Mouse (Mus musculus) neural tube, embryonic 10.5 days (tissue): ENCODE measurements around the gene Rarres1.
A peak's percentile ranks its signal among the peaks of the same experiment; 100 is the strongest.

Experiments used
- DNase-seq: peaks from one replicate; pipeline ENCODE4 v3.0.0-alpha.2; 2017; ENCODE audit warnings: low spot score; ENCODE audit errors: extremely low spot score

Rarres1 gene

DNA sequence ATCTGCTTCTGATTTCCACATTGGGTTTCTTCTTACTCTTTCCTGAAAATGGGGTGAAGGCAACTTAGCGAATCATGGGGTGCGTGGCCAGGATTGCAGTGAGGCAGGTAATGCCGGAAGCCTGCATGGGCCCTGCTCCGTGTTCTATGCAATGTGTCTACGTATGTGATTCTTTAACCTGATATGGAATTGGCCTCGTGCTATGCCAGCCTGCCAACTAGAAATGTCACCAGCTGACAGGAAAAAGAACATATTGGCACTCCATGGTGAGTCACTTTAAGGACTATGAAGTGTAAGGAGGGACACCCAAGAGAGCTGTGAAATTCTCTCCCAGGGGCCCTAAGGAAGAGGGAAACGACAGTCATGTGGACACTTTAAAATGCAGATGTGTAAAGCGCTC lies 22.2 kb downstream of the Rarres1 start:
- no peak for DNase-seq

DNA sequence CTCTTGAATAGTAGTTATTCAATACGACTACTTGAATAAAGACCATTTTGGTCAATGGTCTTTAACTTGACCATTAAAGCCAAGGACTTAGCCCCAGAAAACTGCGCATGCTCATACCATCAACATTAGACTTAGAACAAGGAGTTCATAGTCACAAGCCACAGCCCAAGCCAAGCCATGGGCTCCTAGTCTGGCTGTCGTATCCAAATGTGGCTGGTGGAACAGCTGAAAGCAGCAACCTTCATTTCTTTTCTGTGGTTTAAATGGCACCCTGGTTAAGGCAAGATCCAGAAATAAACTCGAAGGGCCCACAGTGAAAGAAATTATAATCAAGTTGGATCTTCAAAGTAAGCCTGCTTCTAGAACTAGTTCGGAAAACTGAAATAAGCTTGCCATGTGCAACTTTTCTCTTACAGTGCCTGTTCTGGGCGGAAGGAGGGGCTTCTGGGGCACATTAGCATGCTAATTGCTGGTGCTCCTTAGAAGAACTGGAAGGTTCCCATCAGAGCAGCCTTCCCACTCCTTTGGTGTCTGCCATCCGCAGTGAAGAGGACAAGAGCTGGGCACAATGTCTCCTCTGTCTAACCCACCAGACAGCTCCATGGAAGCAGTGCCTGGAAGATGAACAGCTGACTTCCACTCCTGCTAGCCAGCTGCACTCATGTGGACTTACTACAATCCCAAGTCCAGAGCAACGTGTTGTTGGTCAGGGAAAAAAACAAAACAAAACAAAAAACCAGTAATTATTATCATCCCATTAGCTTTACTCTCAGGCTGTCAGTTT lies 23.0 kb downstream of the Rarres1 start:
- no peak for DNase-seq

DNA sequence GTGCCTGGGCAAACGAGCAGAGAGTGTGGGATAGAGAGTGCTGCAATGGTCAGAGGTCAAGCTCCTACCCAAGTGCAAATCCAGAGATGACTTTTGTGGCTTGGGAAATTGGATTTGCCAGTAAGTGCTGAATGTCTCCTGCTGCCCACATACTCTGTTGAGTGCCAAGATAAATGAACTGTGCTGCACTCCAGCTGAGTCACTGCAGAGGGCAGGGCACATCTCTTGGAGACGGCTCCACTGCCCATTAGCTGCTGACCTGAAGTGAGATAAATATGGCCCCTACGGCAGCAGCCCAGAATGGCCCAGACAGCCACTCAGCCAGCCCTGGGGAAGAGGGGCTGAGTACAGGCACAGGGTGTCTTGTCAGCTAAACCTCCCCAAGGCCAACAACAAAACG lies 25.2 kb downstream of the Rarres1 start:
- DNase-seq = no peak

DNA sequence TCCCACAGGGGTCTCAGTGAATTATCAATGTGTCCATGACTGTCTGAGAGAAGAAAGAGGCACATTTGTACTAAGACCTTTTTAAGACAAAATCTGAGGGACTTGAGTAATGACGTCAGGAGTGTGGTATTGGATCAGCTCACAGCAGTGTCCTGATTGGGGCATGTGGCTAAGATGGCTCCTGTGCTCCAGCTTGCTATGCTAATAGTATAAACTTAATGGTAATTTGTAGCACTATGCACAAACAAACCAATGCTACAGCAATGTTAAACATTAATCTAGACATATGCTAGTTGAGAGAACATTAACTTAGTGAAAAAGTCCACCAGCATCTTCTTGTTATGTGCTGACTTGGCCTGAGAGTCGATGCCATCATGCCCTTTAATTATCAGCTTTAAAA lies 30.1 kb downstream of the Rarres1 start:
- no peak for DNase-seq

DNA sequence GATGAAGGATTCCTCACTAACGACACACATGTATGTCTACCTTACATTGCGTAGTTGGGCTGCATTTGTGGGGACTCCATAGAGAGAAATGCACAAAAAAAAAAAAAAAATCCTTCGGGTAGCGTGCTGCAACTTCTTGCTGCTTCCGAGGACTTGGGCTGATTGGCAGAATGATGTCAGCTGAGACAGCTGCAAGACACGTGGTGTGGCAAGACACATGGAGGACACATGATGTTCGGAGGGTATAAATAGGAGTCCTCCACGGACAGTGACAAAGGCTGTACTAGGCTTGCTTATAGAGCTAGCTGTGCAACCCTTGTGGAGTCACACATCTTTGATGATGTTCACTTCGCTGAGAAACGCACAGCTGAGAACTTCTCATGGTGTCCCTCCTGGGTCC lies 32.9 kb downstream of the Rarres1 start:
- no peak for DNase-seq

DNA sequence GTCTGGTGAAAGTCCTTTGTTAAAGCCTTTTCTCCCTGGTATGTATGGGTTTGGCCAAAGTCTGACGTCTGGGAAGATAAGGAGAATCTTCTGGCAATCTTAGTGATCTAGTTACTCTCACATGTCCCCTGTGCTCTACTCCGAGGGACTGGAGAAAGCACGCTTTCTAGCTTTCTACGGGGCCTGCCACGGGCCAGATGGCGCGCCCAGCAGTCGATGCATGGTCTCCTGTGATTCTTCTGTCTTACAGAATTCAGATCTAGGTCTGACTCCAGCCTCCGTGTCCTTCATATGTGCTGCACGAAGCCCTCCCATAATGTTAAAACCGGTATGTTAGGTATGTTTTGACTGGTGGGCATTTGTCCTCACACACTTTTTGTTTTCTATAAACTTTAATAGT lies 35.5 kb downstream of the Rarres1 start:
- no peak for DNase-seq

DNA sequence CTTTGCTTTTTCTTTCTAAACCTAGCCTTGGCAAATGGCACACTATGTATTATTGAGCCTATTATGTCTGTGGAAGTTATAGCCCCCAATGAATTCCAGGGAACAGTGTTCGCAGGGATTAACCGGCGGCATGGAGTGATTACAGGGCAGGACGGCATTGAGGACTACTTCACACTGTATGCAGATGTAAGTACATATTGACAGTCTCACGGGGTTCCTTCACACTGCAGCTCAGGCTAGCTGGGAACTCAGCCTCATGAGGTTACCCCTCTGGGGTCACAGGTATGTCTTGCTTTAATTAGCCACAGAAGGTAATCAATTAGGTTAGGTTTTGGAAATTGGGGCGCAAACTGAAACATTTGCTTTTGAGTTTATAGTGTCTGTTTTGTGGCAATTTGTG lies 41.9 kb downstream of the Rarres1 start:
- DNase-seq = no peak

DNA sequence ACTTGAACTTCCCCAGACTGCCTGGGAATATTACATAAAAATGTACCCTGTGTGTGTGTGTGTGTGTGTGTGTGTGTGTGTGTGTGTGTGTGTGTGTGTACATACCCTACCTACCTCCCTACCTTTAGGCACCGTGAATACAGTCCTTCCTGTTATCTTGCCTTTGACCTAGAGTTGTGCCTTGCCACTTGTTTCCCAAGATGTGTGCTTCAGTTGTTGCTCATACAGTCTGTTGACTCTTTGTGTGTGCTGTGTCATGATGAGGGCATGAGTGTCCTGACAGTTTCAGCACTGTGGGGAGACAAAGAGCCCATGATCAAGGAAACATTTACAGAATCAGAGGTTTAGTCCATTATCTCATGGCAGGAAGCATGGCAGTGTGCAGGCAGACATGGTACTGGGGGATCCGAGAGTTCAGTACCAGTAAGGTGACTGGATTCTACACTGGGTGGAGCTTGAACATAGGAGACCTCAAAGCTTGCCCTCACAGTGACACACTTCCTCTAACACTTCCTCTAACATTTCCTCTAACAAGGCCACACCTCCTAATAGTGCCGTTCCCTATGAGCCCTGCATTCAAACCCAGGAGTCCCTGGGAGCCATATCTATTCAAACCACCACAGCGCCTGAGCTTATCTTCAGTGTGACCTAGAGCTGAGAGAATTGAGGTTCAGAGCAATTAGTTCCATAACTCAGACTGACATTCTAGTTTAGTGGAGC lies 43.8 kb downstream of the Rarres1 start:
- DNase-seq = no peak

DNA sequence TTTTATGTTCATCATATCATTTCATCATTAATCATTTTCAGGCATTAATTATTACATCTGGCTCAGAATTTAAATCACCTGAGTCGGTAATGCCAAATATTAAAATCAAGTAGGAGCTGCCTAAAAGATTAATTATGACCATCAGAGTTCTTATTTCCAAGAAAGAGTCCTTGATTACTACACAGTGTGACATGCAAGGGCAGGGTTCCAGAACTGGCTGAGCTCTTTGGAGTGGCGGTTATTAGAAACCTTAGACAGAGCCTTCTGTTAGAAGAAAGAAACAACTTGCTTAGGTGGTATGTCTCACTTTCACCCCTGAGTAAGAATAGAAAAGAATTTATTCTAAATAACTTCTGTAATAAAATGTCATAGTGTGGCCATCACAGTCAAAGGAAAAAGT lies 48.0 kb downstream of the Rarres1 start:
- DNase-seq = no peak

DNA sequence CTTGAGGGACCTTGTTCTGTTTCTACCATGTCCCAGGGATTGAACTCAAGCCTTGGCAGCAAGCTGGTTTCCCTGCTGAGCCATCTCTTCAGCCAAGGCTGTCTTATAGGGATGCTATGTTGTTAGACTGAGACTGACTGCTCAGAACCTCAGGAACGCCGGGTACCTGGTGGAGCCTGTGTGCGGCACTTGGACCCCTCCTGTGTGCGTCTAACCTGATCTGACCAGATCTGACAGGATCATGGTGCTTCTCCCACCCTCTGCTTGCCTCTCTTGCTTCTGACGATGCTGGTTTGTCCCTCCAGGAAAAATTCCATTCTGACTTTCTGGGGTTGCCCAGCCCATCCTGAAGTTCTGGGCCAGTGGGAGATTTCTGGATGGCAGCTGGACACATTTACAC lies 48.7 kb downstream of the Rarres1 start:
- no peak for DNase-seq

DNA sequence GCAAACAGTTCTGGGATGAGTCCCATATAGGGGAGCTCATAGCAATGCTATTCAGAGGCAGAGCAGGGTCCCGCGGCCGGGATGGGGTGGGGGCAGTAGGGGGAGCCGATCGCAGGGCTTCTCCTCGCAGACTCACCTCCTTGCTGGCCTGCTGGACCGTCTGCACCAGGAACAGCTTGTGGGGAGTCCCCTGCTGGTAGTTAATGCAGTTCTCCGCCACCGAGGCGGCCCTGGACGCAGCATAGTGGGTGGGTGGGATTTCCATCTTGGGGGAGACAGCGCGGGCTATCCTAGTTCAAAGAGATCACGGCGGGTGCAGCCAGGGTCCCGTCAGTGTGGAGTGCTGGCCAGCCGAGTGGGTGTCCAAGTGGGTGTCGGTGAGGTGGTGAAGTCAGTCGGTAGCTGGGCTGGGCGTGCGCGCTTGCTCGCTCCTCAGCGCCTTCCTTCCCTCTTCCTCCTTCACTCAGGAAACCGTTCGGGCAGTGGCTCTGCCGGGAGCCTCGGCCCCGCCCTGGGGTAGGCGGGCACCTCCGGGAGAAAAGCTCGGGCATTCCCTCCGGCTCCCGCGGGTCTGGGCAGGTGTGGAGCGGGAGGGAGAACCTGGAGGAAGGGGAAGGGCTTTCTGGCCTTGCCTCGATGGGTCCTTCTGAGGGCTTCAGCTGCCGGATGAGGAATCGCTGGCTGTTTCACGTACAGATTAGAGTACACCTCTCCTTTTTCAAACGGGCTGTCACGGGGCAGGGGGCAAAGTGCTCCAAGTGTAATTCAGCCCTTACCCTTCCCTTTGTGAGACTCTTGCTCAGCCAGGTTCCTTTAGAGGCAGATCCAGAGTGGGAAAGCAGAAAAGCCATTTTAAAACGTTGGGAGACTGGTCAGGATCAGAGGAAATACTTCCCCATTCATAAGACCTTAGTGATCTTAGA lies 51.6 kb downstream of the Rarres1 start, which contains the start of gene Lxn:
TSS of gene Lxn (minus strand) at position 477 of the 923 bp plus-strand sequence.
- peak; percentile 70 for DNase-seq

DNA sequence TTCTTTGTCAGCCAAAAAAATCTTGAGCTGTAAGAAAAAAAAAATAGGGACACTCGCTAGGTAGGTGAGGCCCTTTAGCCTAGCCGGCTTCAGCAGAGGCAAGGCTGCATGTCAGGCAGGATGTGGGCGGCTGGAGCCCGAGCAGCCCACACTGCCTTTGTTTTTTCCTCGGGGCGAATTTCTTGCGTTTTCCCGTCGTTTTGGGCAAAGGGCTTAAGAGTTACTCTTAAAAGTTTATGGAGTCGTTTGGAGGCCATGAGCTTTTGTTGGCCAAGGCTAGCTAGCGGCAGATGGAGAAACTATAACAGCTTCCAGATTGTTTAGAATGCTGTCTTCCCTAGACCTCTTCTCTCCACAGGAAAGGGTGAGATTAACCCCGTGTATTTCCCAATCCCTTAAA lies 52.3 kb downstream of the Rarres1 start:
- DNase-seq = no peak

DNA sequence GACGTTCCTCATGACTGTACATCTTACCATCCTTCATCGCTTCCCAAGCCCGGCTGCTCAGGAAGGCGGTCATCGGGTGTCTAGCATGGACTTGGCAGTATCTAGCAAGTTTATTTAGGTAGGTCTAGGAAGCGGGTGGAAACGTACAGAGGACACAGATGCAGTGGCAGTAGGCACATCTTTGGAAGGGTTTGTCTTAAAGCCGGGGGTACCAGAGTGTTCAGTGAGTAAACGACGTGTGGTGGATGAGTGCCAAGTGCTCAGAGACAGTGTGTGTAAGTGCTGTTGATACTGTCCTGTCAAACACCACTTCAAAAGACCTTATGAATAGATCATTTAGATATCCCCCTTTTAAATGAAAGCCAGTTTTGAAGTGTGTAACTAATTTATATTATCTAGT lies 52.7 kb downstream of the Rarres1 start:
- no peak for DNase-seq

DNA sequence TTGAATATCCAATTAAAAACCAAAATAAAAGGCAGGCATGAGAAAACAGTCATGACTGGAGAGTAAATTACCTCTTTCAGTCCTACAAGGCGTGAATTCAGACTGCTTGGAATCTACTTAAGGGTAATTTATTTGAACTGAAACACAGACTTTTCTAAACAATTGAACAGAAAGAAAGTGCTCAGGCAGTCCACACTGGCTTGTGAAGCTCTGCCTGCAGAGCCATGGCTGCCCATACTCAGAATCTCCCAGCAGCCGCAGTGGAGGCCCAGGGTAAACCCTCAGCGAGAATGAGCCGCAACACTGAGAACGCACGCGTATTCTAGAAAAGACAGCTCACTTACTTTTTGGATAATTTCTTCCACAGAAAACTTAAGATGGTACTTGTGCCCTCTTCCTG lies 53.3 kb downstream of the Rarres1 start:
- DNase-seq = no peak

DNA sequence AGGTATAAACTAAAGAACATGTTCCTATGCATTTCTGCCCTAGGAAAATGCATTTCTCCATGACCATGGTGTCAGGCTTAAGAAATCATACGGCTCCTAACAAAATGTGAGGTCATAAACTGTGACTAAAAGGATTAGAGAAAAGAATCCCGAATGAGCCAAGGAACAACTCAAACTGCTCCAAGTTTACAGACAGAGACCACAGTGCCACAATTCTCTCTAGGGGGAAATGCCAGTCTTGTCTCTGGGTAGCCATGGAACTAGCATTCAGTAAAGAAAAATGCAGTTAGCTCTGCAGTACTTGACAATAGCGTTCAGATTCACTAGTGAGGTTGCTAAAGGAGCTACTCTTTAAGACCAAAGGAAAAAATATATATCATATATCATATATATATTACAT lies 55.4 kb downstream of the Rarres1 start:
- DNase-seq = no peak

DNA sequence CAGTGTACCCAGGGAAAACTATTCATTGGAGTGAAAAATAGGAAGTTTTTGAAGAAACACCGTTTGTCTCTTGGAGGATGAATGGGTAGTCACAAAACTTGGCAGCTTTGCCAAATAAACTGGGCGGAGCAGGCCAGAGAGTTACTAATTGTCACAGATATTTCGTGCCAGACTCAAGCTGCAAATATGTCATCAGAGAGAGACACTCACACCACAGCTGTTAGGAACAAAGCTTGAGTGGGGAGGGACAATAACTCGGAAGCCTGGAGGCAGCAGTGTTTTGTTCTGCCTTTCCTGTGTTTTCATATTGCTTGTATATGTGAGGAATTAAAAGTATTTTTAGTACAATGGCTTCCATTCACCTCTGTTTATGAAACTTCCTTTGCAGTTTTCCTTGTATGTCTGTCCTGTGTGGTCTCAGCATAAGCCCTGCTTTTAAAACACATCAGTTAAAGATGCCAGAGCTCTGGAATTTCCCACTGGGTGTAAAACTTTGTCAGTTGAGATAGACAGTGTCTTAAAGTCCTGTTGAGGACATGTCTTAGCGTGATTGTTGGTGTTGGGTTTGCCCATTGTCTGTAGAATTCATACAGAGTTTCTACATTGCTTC lies 64.6 kb downstream of the Rarres1 start:
- no peak for DNase-seq

DNA sequence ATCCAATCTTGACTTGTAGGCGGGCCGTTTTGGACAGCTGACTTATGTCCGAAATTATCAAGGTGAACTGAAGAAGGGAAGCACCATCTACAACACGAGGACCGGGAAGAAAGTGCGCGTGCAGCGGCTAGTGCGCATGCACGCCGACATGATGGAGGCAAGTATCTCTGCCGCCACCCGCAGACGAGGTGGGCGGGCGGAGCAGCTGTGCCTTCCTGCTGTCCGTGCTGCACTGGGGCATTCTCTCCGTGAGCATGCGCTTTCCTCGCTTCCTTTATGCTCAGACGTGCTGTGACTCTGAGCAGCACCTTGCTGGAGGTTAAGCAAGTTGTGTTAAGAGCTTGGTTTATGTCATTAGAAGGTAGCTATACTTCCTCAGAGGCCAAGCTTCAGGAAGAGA lies 65.7 kb downstream of the Rarres1 start:
- DNase-seq = no peak

DNA sequence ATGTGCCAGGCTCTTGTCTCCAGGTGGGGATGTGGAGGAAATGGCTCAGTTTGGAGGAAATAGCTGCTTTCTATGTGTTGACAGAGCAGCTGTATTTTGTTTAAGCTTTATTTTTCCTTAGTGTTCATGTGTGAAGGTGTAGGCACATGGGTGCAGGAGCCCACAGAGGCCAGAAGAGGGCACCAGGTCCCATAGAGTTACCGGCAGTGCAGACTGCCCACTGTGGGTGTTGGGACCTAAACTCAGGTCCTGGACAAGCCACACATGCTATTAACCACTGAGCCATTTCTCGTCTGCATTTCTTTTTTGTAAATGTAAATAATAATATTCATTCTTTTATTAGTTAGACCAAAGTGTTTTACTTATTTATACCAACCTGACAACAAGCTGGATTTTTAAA lies 68.2 kb downstream of the Rarres1 start:
- DNase-seq = no peak

DNA sequence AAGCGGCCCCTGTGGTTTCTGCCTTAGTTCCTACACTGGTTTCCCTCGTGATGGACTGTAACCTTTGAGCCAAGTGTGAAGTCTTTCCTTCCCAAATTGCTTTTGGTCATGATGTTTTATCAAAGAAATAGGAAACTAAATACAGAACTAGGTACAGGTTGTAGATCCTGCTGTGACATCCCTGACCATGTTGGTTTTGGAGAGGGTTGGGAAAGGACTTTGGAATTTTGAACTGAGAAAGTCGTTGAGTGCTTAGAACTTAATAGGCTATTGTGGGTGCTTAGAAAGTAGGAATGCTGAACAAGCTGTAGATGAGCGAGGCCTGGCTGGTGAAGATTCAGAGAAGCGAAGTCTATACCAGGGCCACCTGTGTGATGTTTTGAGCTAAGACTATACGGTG lies 81.3 kb downstream of the Rarres1 start:
- no peak for DNase-seq

DNA sequence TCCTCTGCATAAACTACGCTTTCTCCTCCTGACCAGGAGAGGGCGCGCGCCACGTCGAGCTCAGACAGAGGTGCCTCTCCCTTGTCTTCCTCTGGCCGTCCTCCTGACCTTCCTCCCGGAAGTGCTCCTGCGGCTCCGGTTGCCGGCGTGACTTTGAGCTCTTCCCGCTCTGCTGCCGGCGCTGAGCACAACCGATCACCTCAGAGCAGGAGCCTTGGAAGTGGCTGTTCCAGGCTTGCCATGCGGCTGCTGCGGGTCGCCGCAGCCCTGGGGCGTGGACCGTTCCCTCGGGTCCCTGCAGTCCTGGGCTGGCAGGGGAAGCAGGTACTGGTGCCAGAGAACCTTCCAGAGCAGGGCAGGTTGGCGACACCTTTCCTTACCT lies 85.3 kb downstream of the Rarres1 start, which contains the start of gene Gfm1:
TSS of gene Gfm1 (plus strand) at position 98 of the 382 bp plus-strand sequence.
- peak; percentile 82 for DNase-seq

DNA sequence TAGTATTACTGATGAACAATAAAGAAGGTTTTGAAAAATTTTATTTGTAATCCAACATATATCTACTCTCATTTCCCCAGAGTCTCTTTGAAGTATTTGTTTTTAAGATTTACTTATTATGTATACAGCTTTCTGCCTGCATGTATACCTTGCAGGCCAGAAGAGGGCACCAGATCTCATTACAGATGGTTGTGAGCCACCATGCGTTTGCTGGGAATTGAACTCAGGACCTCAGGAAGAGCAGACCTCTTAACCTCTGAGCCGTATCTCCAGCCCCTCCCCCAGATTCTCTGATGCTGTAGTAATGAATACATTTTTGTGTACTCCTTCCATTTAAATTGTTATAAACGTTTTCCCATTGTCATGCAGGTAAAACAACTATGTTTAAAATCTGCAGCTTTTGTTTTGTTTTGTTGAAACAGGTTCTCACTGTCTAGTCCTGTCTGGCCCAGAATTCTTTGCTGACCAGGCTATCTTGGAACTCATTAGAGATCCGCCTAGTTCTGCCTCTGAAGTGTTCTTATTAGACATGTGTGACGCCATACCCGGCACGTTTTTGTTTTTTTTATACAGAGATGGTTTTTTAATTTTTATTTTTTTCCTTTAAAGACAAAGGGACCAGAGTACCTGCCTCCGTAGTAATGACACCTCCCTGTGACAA lies 85.9 kb downstream of the Rarres1 start:
- no peak for DNase-seq
